Mouse (Mus musculus) neural tube, embryonic 12.5 days (tissue): ENCODE data around the gene Lsm4. TPM values are rescaled to one million over a fixed set of nuclear protein-coding genes. Genes with fewer than 3 reads are reported as not detected.
A peak's percentile ranks its signal among the peaks of the same experiment; 100 is the strongest.

ENCODE experiments used
- ATAC-seq: fragments of 200-750 bp; cut with Nextera tagmentation; 2 replicates; pipeline ENCODE4 v1.8.0; 2017; ENCODE audit warnings: low read depth, mild to moderate bottlenecking, moderate TSS enrichment, moderate library complexity; ENCODE audit not compliant: low FRiP score
- H3K27ac ChIP-seq: fragments of 300-500 bp; sonication (generic); 2 replicates; pipeline ENCODE4 v1.5.1; 2016
- H3K27me3 ChIP-seq: fragments of 300-500 bp; sonication (generic); replicated peaks from 2 replicates; pipeline ENCODE4 v1.6.1; 2016; ENCODE audit warnings: mild to moderate bottlenecking
- H3K36me3 ChIP-seq: fragments of 300-500 bp; sonication (generic); 2 replicates; pipeline ENCODE4 v1.6.1; 2016; ENCODE audit warnings: mild to moderate bottlenecking
- H3K4me1 ChIP-seq: fragments of 300-500 bp; sonication (generic); 2 replicates; pipeline ENCODE4 v1.6.1; 2016
- H3K4me2 ChIP-seq: fragments of 300-500 bp; sonication (generic); replicated peaks from 2 replicates; pipeline ENCODE4 v1.6.1; 2016; ENCODE audit warnings: mild to moderate bottlenecking
- H3K4me3 ChIP-seq: fragments of 300-500 bp; sonication (generic); 2 replicates; pipeline ENCODE4 v1.5.1; 2016
- H3K9ac ChIP-seq: fragments of 300-500 bp; sonication (generic); 2 replicates; pipeline ENCODE4 v1.6.1; 2016; ENCODE audit warnings: mild to moderate bottlenecking
- H3K9me3 ChIP-seq: fragments of 300-500 bp; sonication (generic); 2 replicates; pipeline ENCODE4 v1.6.1; 2016; ENCODE audit warnings: mild to moderate bottlenecking
- WGBS: fragments of 180-500 bp; shearing (Covaris S2); methylation state at CpG from one replicate; pipeline ENCODE4 v1.1.7; 2016; 5-methylcytosine and 5-hydroxymethylcytosine counted together
- polyA plus RNA-seq: library from polyadenylated mRNA; unstranded; fragments of >200 nt; fragmentation: Nextera tagmentation; extraction: Ambion mirVana; gene quantifications from 2 replicates; pipeline ENCODE4 v1.2.1, GENCODE M21; 2016

Lsm4 gene
- polyA plus RNA-seq, 1 experiment from 2014 or later = 277 TPM

DNA sequence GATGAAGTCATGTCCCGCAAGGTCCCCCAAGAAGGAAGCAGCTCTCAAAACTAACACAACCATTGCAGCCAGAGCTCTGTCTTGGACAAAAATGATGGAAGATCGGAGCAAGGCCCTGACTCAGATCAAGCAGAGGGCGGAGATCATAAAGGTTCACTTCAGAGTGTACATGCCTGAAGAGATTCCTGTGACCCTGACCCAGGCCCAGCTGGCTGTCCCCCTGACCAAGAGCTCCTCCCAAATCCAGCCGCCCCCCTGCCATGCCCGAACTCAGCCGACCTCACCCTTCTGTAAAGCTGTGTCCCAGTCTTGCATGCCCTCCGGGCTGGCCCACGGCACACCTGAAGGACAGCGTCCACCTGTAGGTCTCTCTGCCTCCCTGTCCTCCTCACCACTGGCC lies 36.7 kb downstream of the Lsm4 start:
- no peak overlapping the region for H3K9ac ChIP-seq
- H3K36me3 ChIP-seq = no peaks in the 10 kb centered on the region
- no peaks in the 10 kb centered on the region for H3K9me3 ChIP-seq
- H3K4me2 ChIP-seq = no peak overlapping the region
- 95% methylated on average over 9 of the region's 9 CpGs for WGBS
- H3K4me1 ChIP-seq = no peaks in the 10 kb centered on the region
- no peak overlapping the region for H3K4me3 ChIP-seq
- ATAC-seq = no peak
- no peaks in the 10 kb centered on the region for H3K27me3 ChIP-seq
- H3K27ac ChIP-seq = no peak overlapping the region

- no peak for ATAC-seq
- WGBS = 95% methylated on average over 1 of the region's 1 CpGs
- no peaks in the 10 kb centered on the region for H3K36me3 ChIP-seq
- no peaks in the 10 kb centered on the region for H3K4me1 ChIP-seq
- no peak overlapping the region for H3K4me3 ChIP-seq
- H3K9ac ChIP-seq = no peak overlapping the region
- no peaks in the 10 kb centered on the region for H3K27me3 ChIP-seq
- H3K9me3 ChIP-seq = no peaks in the 10 kb centered on the region
- no peak overlapping the region for H3K27ac ChIP-seq
- no peak overlapping the region for H3K4me2 ChIP-seq
Measured at GRCm38 (mm10) chr8:70710296-70710695, 37.2 kb downstream of the Lsm4 start.

- Histone ChIP-seq H3K4me1 (no peaks in the 10 kb centered on the region), H3K4me3 (no peak overlapping the region), H3K9ac (no peak overlapping the region), H3K4me2 (no peak overlapping the region), H3K27me3 (no peaks in the 10 kb centered on the region), H3K27ac (no peak overlapping the region), H3K9me3 (no peaks in the 10 kb centered on the region), H3K36me3 (no peaks in the 10 kb centered on the region)
- 89% methylated on average over 11 of the region's 11 CpGs for WGBS
- no peak for ATAC-seq
Measured at GRCm38 (mm10) chr8:70711041-70711440, 38.0 kb downstream of the Lsm4 start.

GRCm38 (mm10) chr8:70713991-70714390 lies 40.9 kb downstream of the Lsm4 start:
- Histone ChIP-seq H3K36me3 (no peaks in the 10 kb centered on the region), H3K27me3 (no peaks in the 10 kb centered on the region), H3K9ac (no peak overlapping the region), H3K9me3 (no peaks in the 10 kb centered on the region), H3K4me2 (no peak overlapping the region), H3K4me3 (no peak overlapping the region), H3K4me1 (0 out of 2 replicates have a peak, but pooled peaks cover 4% of the 10 kb centered on the region), H3K27ac (no peak overlapping the region)
- 81% methylated on average over 7 of the region's 7 CpGs for WGBS
- ATAC-seq = no peak

GRCm38 (mm10) chr8:70715086-70715485 lies 42.0 kb downstream of the Lsm4 start:
- Histone ChIP-seq H3K27me3 (no peaks in the 10 kb centered on the region), H3K36me3 (no peaks in the 10 kb centered on the region), H3K27ac (no peak overlapping the region), H3K9me3 (no peaks in the 10 kb centered on the region), H3K4me3 (no peak overlapping the region), H3K9ac (no peak overlapping the region), H3K4me2 (no peak overlapping the region), H3K4me1 (0 out of 2 replicates have a peak, but pooled peaks cover 4% of the 10 kb centered on the region)
- ATAC-seq = no peak
- WGBS = 71% methylated on average over 2 of the region's 2 CpGs

- H3K4me1 ChIP-seq = 0 out of 2 replicates have a peak, but pooled peaks cover 4% of the 10 kb centered on the region
- WGBS = 86% methylated on average over 40 of the region's 40 CpGs
- no peak overlapping the region for H3K27ac ChIP-seq
- no peaks in the 10 kb centered on the region for H3K27me3 ChIP-seq
- no peak overlapping the region for H3K9ac ChIP-seq
- no peak for ATAC-seq
- H3K9me3 ChIP-seq = no peaks in the 10 kb centered on the region
- no peak overlapping the region for H3K4me3 ChIP-seq
- no peak overlapping the region for H3K4me2 ChIP-seq
- no peaks in the 10 kb centered on the region for H3K36me3 ChIP-seq
Measured at GRCm38 (mm10) chr8:70716521-70717400, 43.7 kb downstream of the Lsm4 start.

- no peak within 1 kb of the TSS for H3K27ac ChIP-seq
- H3K27me3 ChIP-seq = no peaks in the 10 kb centered on the region
- H3K4me3 ChIP-seq = no peak within 1 kb of the TSS
- ATAC-seq = 0 out of 2 replicates have a peak, but pooled peaks have one; percentile 13
- H3K4me1 ChIP-seq = 0 out of 2 replicates have a peak, but pooled peaks cover 4% of the 10 kb centered on the region
- no peaks in the 10 kb centered on the region for H3K36me3 ChIP-seq
- no peak within 1 kb of the TSS for H3K9ac ChIP-seq
- 6% methylated on average over 19 of the region's 19 CpGs for WGBS
- H3K4me2 ChIP-seq = peak within 1 kb of the TSS; percentile 33
- H3K9me3 ChIP-seq = no peaks in the 10 kb centered on the region
Measured at GRCm38 (mm10) chr8:70718297-70718696, 45.2 kb downstream of the Lsm4 start, which contains the start of gene Gm3336. Gm3336 (plus strand) TSS chr8:70718543.

DNA sequence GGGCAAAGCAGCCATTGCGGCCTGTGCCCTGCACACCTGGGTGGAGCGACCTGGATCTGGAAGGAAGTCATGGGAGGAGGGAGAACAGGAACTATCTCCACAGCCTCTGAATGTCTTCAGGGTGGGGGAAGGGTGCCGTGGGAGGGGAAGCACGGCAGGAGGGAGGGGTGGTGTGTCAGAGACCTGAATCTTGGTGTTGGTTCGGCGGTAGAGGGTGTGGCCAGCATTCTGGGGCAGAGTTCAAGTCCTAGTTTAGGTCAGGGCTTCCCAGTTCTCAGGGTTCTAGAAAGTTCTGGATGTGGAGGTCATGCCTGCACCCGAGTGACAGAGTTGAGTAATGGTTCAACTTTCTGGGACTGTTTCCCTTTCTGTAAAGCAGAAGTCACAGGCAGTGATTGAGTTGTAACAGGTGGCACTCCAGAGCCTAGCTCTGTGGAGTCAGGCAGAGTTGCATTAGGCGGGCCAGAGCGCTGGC lies 46.8 kb downstream of the Lsm4 start:
- H3K27ac ChIP-seq = no peak overlapping the region
- WGBS = 65% methylated on average over 9 of the region's 9 CpGs
- no peaks in the 10 kb centered on the region for H3K27me3 ChIP-seq
- 0 out of 2 replicates have a peak, but pooled peaks cover 4% of the 10 kb centered on the region for H3K4me1 ChIP-seq
- no peaks in the 10 kb centered on the region for H3K36me3 ChIP-seq
- ATAC-seq = no peak
- H3K4me3 ChIP-seq = no peak overlapping the region
- H3K9me3 ChIP-seq = no peaks in the 10 kb centered on the region
- no peak overlapping the region for H3K9ac ChIP-seq
- no peak overlapping the region for H3K4me2 ChIP-seq

DNA sequence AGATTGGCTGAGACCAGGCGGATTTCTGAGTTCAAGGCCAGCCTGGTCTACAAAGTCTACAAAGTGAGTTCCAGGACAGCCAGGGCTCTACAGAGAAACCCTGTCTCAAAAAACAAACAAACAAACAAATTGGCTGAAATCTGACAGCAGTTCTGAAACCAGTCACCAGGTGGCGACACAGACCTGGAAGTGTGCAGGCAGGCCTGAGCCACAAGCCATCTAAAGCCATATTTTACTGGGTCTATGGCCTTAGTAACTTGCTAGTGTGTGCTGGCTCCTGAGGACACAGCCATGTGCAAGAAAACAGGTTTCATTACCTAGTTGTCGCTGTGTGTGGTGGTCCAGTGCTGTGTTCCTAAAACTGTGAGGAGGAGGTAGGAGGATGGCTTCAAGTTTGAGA lies 47.7 kb downstream of the Lsm4 start:
- H3K36me3 ChIP-seq = no peaks in the 10 kb centered on the region
- H3K27me3 ChIP-seq = 0 out of 2 replicates have a peak, but pooled peaks cover 1% of the 10 kb centered on the region
- no peak overlapping the region for H3K4me2 ChIP-seq
- H3K27ac ChIP-seq = no peak overlapping the region
- no peak for ATAC-seq
- 2% methylated on average over 3 of the region's 3 CpGs for WGBS
- H3K4me3 ChIP-seq = no peak overlapping the region
- 0 out of 2 replicates have a peak, but pooled peaks cover 4% of the 10 kb centered on the region for H3K4me1 ChIP-seq
- no peak overlapping the region for H3K9ac ChIP-seq
- no peaks in the 10 kb centered on the region for H3K9me3 ChIP-seq

DNA sequence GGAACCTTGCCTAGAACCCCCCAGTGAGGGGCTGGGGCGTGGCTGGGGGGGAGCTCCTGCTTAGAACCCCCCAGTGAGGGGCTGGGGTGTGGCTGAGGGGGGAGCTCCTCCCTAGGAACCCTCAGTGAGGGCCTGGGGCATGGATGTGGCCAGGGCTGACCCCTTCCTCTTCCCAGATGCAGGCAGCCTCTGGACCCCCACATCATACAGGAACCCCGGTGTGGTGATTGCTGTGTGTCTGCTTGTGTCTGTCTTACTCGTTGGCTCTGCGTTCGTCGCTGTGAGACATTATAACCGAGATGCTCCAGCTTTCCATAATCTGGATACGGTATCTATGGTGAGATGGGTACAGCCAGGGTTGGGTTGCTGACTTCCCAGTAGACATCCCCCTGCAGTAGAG lies 48.6 kb downstream of the Lsm4 start:
- no peaks in the 10 kb centered on the region for H3K9me3 ChIP-seq
- no peak for ATAC-seq
- H3K9ac ChIP-seq = no peak overlapping the region
- no peak overlapping the region for H3K4me2 ChIP-seq
- H3K36me3 ChIP-seq = no peaks in the 10 kb centered on the region
- H3K4me3 ChIP-seq = no peak overlapping the region
- H3K4me1 ChIP-seq = 0 out of 2 replicates have a peak, but pooled peaks cover 4% of the 10 kb centered on the region
- H3K27me3 ChIP-seq = peaks cover 7% of the 10 kb centered on the region; the same call in 1 of the 2 replicates
- no peak overlapping the region for H3K27ac ChIP-seq
- WGBS = 82% methylated on average over 8 of the region's 8 CpGs

- 57% methylated on average over 7 of the region's 7 CpGs for WGBS
- H3K27me3 ChIP-seq = peaks cover 22% of the 10 kb centered on the region
- H3K4me1 ChIP-seq = no peaks in the 10 kb centered on the region
- no peak within 1 kb of the TSS for H3K4me2 ChIP-seq
- no peak within 1 kb of the TSS for H3K4me3 ChIP-seq
- no peak within 1 kb of the TSS for H3K9ac ChIP-seq
- H3K36me3 ChIP-seq = no peaks in the 10 kb centered on the region
- no peaks in the 10 kb centered on the region for H3K9me3 ChIP-seq
- ATAC-seq = no peak
- H3K27ac ChIP-seq = no peak within 1 kb of the TSS
Measured at GRCm38 (mm10) chr8:70723486-70724210, 50.6 kb downstream of the Lsm4 start, which contains the start of gene Pde4c. Pde4c (plus strand) TSS chr8:70723720.

DNA sequence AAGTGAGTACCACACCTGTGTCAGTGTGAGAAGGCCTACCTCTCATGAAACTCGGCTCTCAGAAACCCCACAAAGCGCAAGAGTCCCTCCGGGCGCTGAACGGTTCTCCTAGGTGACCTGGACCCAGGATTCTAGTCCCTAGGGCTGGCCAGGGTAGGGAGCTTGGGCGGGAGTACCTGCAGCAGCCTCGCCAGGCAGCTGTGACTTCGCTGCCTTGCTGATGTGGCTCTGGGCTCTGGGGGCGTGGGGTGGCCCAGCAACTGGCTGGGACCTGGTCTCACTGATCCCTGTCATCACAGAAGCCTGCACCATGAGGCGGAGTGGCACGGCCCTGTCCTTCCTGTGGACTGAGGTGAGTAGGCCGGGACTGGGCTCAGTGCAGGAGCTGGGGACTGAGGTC lies 51.2 kb downstream of the Lsm4 start:
- H3K4me1 ChIP-seq = no peaks in the 10 kb centered on the region
- no peak overlapping the region for H3K4me3 ChIP-seq
- no peak overlapping the region for H3K27ac ChIP-seq
- H3K36me3 ChIP-seq = no peaks in the 10 kb centered on the region
- WGBS = 79% methylated on average over 12 of the region's 12 CpGs
- H3K4me2 ChIP-seq = no peak overlapping the region
- H3K27me3 ChIP-seq = peaks cover 27% of the 10 kb centered on the region
- H3K9ac ChIP-seq = no peak overlapping the region
- H3K9me3 ChIP-seq = no peaks in the 10 kb centered on the region
- no peak for ATAC-seq
